Mouse (Mus musculus) forebrain, embryonic 13.5 days (tissue): ENCODE measurements around the gene Egln2. TPM values are rescaled to one million over a fixed set of nuclear protein-coding genes. Genes with fewer than 3 reads are reported as not detected.

Experiments used
- ATAC-seq: fragments of 200-750 bp; cut with Nextera tagmentation; 2 replicates; pipeline ENCODE4 v1.8.0; 2017
- H3K27ac ChIP-seq: fragments of 300-500 bp; sonication (generic); 2 replicates; pipeline ENCODE4 v1.5.1; 2015; ENCODE audit warnings: inconsistent platforms, mild to moderate bottlenecking, moderate library complexity
- H3K27me3 ChIP-seq: fragments of 300-500 bp; sonication (generic); 2 replicates; pipeline ENCODE4 v1.6.1; 2015; ENCODE audit warnings: mild to moderate bottlenecking, inconsistent platforms
- H3K36me3 ChIP-seq: fragments of 300-500 bp; sonication (generic); 2 replicates; pipeline ENCODE4 v1.6.1; 2015; ENCODE audit warnings: mild to moderate bottlenecking, inconsistent platforms; ENCODE audit not compliant: poor library complexity, severe bottlenecking
- H3K4me1 ChIP-seq: fragments of 300-500 bp; sonication (generic); 2 replicates; pipeline ENCODE4 v1.6.1; 2015; ENCODE audit warnings: inconsistent platforms
- H3K4me2 ChIP-seq: fragments of 300-500 bp; sonication (generic); 2 replicates; pipeline ENCODE4 v1.6.1; 2015; ENCODE audit warnings: inconsistent platforms, mild to moderate bottlenecking, moderate library complexity
- H3K4me3 ChIP-seq: fragments of 300-500 bp; sonication (generic); 2 replicates; pipeline ENCODE4 v1.5.1; 2015; ENCODE audit warnings: mild to moderate bottlenecking, inconsistent platforms
- H3K9ac ChIP-seq: fragments of 300-500 bp; sonication (generic); 2 replicates; pipeline ENCODE4 v1.6.1; 2015; ENCODE audit warnings: mild to moderate bottlenecking, inconsistent platforms
- H3K9me3 ChIP-seq: fragments of 300-500 bp; sonication (generic); replicated peaks from 2 replicates; pipeline ENCODE4 v1.6.1; 2016; ENCODE audit warnings: inconsistent platforms
- WGBS: fragments of 180-500 bp; shearing (Covaris S2); methylation state at CpG from one replicate; pipeline ENCODE4 v1.1.7; 2015; 5-methylcytosine and 5-hydroxymethylcytosine counted together
- polyA plus RNA-seq: library from polyadenylated mRNA; unstranded; fragments of >200 nt; fragmentation: Nextera tagmentation; extraction: Ambion mirVana; gene quantifications from 2 replicates; pipeline ENCODE4 v1.2.1, GENCODE M21; 2015

Gene Egln2
- polyA plus RNA-seq, 1 experiment from 2014 or later: 87.3 TPM

DNA sequence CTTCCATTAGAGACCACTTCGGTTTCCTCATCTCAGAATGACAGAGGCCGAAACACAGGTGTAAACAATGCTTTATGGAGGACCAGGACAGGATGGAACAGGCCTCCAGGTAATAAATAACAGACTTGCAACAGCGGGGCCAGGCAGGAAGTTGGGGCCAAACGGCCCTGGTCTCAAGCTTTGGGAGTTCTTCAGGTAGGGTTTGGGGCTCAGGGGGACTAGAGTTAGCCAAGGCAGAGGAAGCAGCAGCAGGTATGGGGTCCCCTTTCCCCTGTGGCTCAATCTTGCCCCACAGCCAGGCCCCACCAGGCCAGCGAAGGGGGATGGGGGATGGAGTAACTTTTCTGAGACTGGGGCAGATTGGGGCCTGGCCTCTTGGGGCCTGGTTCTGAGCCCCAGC, 1.8 kb upstream of the Egln2 start:
- H3K4me3 ChIP-seq: no peak overlapping the region
- H3K4me2 ChIP-seq: no peak overlapping the region
- no peaks in the 10 kb centered on the region for H3K27me3 ChIP-seq
- peaks cover 47% of the 10 kb centered on the region for H3K36me3 ChIP-seq
- no peak overlapping the region for H3K9ac ChIP-seq
- H3K27ac ChIP-seq: no peak overlapping the region
- 89% methylated on average over 5 of the region's 5 CpGs for WGBS
- peaks cover 34% of the 10 kb centered on the region for H3K4me1 ChIP-seq
- H3K9me3 ChIP-seq: no peaks in the 10 kb centered on the region
- ATAC-seq: no peak

DNA sequence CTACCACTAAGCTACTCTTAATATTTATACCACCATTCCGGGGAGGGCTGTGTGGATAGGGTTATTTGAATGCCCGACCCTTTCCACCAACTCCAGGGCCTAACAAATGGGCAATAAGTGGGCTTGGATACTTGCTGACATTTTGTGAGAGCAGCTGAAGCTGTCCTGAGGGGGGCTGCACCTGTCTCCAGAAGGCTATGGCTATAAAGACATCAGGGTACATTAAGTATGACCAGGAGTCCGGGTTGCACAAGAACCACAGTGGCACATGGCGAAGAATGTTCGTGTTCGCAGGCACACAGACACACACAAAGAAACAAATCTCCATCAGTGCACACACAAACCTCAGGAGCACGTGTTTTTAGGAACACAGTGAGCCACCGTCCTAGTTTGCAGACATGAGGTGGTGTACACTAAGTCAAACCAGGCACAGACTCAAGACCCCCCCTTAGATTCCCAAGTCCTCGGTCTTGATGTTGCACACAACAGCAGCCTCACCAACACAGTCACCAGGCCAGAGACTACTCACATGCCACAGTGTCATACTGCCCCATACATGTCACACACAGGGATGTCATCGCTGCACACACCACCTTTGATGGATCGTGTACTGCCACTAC, 983 bp upstream of the Egln2 start:
- 73% methylated on average over 11 of the region's 11 CpGs for WGBS
- H3K36me3 ChIP-seq: peaks cover 47% of the 10 kb centered on the region
- peak; percentile 1; the same call in 1 of the 2 replicates for ATAC-seq
- peak overlapping the region; percentile 86 for H3K4me2 ChIP-seq
- H3K27ac ChIP-seq: peak overlapping the region; percentile 97
- peak overlapping the region; percentile 78 for H3K4me3 ChIP-seq
- H3K27me3 ChIP-seq: no peaks in the 10 kb centered on the region
- no peaks in the 10 kb centered on the region for H3K9me3 ChIP-seq
- peak overlapping the region; percentile 86 for H3K9ac ChIP-seq
- H3K4me1 ChIP-seq: peaks cover 42% of the 10 kb centered on the region

- H3K36me3 ChIP-seq: peaks cover 47% of the 10 kb centered on the region
- WGBS: under 1% methylated on average over 43 of the region's 43 CpGs
- peak overlapping the region; percentile 86 for H3K9ac ChIP-seq
- peaks cover 55% of the 10 kb centered on the region for H3K4me1 ChIP-seq
- H3K27me3 ChIP-seq: no peaks in the 10 kb centered on the region
- peak overlapping the region; percentile 78 for H3K4me3 ChIP-seq
- peak overlapping the region; percentile 97 for H3K27ac ChIP-seq
- peak; percentile 58 for ATAC-seq
- H3K9me3 ChIP-seq: no peaks in the 10 kb centered on the region
- H3K4me2 ChIP-seq: peak overlapping the region; percentile 86
These were observed 381 bp downstream of the Egln2 start for GRCm38 (mm10) chr7:27166229-27166613.

DNA sequence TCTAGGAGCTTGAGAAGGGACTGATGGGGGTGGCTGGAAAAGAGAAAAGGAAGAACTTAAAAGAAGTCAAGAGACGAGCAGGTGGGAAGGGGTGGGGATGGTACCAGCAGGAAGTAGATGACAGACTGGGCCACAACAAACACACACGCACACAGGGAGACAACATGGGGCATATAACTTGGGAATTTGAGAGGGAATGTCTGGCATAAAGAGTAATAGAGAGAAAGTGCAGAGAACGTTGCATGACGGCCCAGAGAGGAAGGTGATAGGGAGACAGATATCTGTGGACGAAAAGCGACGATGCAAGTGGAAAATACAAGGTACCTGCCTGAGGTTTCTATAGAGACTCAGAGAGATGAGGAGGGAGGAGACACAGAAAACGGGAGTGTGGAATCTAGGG, 906 bp downstream of the Egln2 start:
- Histone ChIP-seq H3K4me3 (peak overlapping the region; percentile 78), H3K9me3 (no peaks in the 10 kb centered on the region), H3K4me1 (peaks cover 61% of the 10 kb centered on the region), H3K9ac (peak overlapping the region; percentile 86), H3K4me2 (peak overlapping the region; percentile 86), H3K27ac (peak overlapping the region; percentile 97), H3K27me3 (no peaks in the 10 kb centered on the region), H3K36me3 (peaks cover 46% of the 10 kb centered on the region)
- WGBS: 2% methylated on average over 8 of the region's 8 CpGs
- no peak for ATAC-seq

DNA sequence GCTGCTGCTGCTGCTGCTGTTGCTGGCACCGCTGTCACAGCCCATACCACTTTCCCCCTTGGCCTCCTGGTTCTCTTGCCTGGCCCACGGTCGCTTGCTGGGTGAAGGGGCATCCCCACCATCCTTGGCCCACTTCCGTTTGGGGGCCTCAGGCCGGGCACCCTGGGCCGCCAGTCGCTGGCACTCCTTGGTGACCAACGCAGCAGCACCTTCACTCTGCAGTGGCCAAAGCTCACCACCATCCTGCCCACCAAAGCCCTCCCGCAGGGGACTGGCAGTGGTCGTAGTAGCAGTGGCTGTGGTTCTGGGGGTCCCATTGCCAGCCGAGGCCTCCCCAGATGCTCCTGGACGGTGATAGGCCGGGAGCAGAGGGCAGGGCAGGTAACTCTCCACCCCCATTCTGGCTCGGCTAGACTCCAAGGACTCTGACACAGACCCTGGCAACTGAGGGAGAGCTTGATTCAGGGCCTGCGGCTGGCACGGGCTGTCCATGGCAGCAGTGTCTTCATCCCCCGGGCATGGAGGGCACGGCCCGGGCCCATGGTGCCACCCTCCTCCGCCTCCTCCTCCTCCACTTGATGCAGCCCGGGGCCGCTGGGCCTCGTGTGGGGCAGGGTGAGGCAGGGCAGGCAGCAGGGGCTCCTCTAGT, 1.5 kb downstream of the Egln2 start:
- no peak for ATAC-seq
- Histone ChIP-seq H3K9me3 (no peaks in the 10 kb centered on the region), H3K4me1 (peaks cover 66% of the 10 kb centered on the region), H3K4me2 (peak overlapping the region; percentile 86), H3K9ac (peak overlapping the region; percentile 86), H3K36me3 (peaks cover 48% of the 10 kb centered on the region), H3K27me3 (no peaks in the 10 kb centered on the region), H3K4me3 (peak overlapping the region; percentile 78), H3K27ac (peak overlapping the region; percentile 97; the same call in 1 of the 2 replicates)
- 73% methylated on average over 23 of the region's 23 CpGs for WGBS

DNA sequence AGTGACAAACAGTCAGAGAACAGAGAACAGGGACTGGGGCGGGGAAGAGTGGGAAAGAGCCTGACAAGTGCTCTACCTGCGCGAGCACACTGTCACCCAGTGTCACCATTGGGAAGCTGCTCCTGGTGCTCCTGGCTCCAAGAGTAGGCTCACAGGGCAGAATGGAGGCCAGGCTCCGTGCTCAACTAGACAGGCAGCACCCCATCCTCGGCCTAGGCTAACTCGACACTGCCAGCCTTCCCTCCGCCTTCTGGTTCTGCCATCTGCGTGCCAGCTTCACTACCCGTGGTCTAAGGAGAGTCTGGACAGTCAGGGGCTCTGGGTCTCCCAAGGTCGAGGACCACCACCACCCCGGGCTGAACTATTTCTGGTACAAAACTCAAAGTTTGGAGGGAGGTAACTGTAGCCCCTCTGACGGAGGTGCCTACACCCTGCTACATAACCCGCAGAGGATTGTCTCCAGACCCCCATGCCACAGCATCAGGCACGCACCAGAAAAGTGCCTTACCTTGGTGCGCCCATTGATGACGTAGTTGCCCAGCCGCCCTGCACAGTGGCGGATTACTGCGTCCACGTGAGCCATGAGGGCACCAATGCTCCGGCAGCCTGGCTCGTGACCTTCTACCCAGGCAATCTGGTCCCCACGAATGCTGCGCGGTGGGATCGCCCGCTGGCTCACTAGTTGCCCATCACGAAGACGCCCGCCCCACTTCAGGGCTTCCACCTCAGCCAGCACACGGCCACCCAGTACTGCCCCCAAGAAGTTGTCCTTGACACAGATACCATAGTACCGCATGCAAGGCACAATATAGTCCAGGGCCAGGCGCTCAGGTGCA, 2.3 kb downstream of the Egln2 start:
- Histone ChIP-seq H3K36me3 (peaks cover 51% of the 10 kb centered on the region), H3K9ac (peak overlapping the region; percentile 86), H3K9me3 (no peaks in the 10 kb centered on the region), H3K4me2 (peak overlapping the region; percentile 86), H3K4me3 (peak overlapping the region; percentile 78), H3K27ac (no peak overlapping the region), H3K4me1 (peaks cover 69% of the 10 kb centered on the region), H3K27me3 (no peaks in the 10 kb centered on the region)
- no peak for ATAC-seq
- 82% methylated on average over 33 of the region's 33 CpGs for WGBS

DNA sequence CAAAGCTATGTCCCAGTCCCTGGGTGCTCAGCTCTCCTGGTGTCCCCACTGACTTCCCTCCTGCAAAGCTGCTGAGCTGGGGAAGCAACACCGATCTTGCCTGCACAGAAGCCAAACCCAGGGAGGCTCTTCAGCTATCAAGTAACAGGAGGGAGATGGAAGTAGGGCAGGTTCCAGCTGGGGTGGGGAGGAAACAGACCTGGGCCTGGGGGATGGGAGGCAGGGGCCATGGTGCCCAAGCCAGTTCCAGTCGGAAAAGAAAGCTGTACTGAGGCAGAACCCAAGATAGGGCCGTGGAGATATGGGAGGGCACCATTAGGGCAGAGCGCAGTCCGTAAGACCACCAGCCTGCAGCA, 3.2 kb downstream of the Egln2 start:
- WGBS: 86% methylated on average over 5 of the region's 5 CpGs
- H3K27ac ChIP-seq: no peak overlapping the region
- H3K4me2 ChIP-seq: peak overlapping the region; percentile 86
- peak overlapping the region; percentile 78 for H3K4me3 ChIP-seq
- H3K4me1 ChIP-seq: peaks cover 69% of the 10 kb centered on the region
- H3K9ac ChIP-seq: peak overlapping the region; percentile 86
- no peaks in the 10 kb centered on the region for H3K9me3 ChIP-seq
- no peaks in the 10 kb centered on the region for H3K27me3 ChIP-seq
- no peak for ATAC-seq
- H3K36me3 ChIP-seq: peaks cover 60% of the 10 kb centered on the region

DNA sequence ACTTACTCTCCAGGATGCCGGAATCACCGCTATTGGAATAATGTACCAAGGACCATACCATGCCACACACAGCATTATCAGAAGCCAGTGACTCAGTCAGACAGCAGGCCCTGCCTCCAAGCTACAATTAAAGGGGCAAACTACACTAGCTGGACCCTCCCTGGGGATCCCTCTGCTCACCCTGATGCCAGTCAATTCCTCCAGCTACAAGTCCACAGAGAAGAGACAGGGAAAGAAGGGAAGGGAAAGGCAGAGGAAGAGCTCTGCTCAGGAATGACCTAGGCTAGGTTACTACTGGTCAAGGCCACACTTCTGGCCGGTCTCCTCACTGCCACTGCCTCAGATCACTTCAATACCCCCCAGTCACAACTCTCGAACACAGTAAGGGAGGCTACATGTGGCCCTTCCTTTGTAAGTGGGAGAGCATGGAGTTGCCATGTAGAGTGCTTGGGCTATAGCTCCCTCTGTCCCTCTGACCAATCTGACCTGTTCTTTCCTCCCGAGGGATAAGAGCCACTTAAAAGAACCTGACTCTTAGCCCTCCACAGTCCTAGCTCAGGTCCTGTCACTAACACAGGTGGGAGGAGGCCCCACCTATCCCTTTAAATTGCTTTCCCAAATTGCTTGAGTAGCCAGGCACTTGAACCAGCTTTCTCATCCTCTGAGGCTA, 3.7 kb downstream of the Egln2 start:
- Histone ChIP-seq H3K9ac (peak overlapping the region; percentile 86), H3K27me3 (no peaks in the 10 kb centered on the region), H3K4me3 (no peak overlapping the region), H3K36me3 (peaks cover 66% of the 10 kb centered on the region), H3K27ac (no peak overlapping the region), H3K4me1 (peaks cover 68% of the 10 kb centered on the region), H3K4me2 (peak overlapping the region; percentile 86), H3K9me3 (no peaks in the 10 kb centered on the region)
- no peak for ATAC-seq
- WGBS: 86% methylated on average over 5 of the region's 5 CpGs

- H3K9me3 ChIP-seq: no peaks in the 10 kb centered on the region
- no peaks in the 10 kb centered on the region for H3K27me3 ChIP-seq
- no peak overlapping the region for H3K4me2 ChIP-seq
- no peak for ATAC-seq
- H3K36me3 ChIP-seq: peaks cover 75% of the 10 kb centered on the region
- peaks cover 59% of the 10 kb centered on the region for H3K4me1 ChIP-seq
- H3K4me3 ChIP-seq: no peak overlapping the region
- 85% methylated on average over 4 of the region's 4 CpGs for WGBS
- H3K27ac ChIP-seq: no peak overlapping the region
- no peak overlapping the region for H3K9ac ChIP-seq
These were observed 4.9 kb downstream of the Egln2 start for GRCm38 (mm10) chr7:27161744-27162143.

DNA sequence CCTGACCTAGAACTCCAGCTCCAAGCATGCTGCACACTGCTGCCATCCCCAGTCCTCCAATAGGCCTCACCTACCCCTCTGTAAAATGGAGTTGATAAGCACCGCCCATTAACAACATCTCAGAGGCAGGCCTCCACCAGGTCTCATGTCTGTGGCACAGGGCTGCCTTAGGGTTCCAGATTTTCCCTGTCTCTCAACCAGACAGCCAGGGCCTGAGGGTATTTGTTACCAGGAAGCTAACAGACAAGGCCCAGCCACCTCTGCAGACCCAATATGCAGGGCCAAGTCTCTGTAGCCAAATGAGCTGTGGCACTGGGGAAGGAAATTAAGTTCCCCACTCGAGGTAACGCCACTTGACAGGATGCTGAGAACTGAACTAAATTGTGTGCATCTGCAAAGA, 5.7 kb downstream of the Egln2 start:
- H3K27me3 ChIP-seq: no peaks in the 10 kb centered on the region
- H3K9me3 ChIP-seq: no peaks in the 10 kb centered on the region
- peaks cover 59% of the 10 kb centered on the region for H3K4me1 ChIP-seq
- no peak overlapping the region for H3K9ac ChIP-seq
- H3K4me2 ChIP-seq: no peak overlapping the region
- H3K36me3 ChIP-seq: peaks cover 79% of the 10 kb centered on the region
- WGBS: 93% methylated on average over 3 of the region's 3 CpGs
- no peak overlapping the region for H3K27ac ChIP-seq
- no peak for ATAC-seq
- no peak overlapping the region for H3K4me3 ChIP-seq

DNA sequence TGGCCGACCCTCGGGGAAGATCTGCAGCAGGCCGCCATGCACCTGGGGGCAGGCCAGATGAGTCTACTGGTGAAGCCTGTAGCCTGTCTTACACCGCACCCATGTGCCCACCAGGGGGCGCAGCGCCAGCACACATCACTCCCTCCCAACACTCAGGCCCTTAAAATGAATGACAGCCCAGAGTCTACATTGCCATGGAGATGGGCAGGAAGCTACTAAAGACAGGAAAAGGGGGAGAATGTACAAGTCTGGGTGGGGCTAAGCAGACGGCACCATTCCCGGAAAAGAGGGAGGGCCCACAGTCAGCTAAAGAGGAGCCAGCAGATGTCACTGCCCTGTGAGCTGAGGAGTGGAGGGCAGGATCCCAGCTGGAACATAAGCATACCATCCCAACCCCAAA, 6.7 kb downstream of the Egln2 start:
- no peak overlapping the region for H3K9ac ChIP-seq
- H3K27me3 ChIP-seq: no peaks in the 10 kb centered on the region
- no peak overlapping the region for H3K4me2 ChIP-seq
- ATAC-seq: peak; percentile 94
- H3K4me3 ChIP-seq: no peak overlapping the region
- H3K9me3 ChIP-seq: no peaks in the 10 kb centered on the region
- peaks cover 50% of the 10 kb centered on the region for H3K4me1 ChIP-seq
- H3K36me3 ChIP-seq: peaks cover 74% of the 10 kb centered on the region
- H3K27ac ChIP-seq: no peak overlapping the region; the same call in 1 of the 2 replicates
- 13% methylated on average over 8 of the region's 8 CpGs for WGBS

DNA sequence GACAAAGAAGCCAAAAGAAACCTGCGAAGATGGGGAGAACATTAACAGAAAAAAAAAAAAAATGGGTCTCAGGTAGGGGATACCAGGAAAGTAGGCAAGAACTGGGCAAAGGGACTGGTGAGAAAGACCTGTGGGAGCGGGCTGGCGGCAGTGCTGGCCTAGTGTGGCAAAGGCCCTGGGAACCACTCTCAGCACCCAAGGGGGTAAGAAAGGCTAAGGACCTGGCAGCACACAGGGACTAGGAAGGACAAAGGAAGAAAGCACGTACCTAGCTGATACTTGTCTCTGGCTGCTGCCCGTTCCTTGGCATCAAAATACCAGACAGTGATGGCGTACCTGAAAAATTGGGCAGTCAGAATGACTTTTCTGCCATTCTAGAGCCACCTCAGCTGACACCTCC, 7.3 kb downstream of the Egln2 start:
- ATAC-seq: no peak
- Histone ChIP-seq H3K36me3 (peaks cover 68% of the 10 kb centered on the region), H3K4me3 (no peak overlapping the region), H3K9ac (no peak overlapping the region), H3K9me3 (no peaks in the 10 kb centered on the region), H3K27me3 (no peaks in the 10 kb centered on the region), H3K4me1 (peaks cover 44% of the 10 kb centered on the region), H3K27ac (no peak overlapping the region), H3K4me2 (no peak overlapping the region)
- WGBS: 92% methylated on average over 6 of the region's 6 CpGs
